Mouse (Mus musculus): Measurements from ENCODE around the gene Sept9.
A peak's percentile ranks its signal among the peaks of the same experiment; 100 is the strongest.
"Not testable (repeated sequence)": the region's sequence is repeated elsewhere in the genome, so short reads cannot be mapped to it uniquely, and the experiment has no call there.

Gene Sept9

DNA sequence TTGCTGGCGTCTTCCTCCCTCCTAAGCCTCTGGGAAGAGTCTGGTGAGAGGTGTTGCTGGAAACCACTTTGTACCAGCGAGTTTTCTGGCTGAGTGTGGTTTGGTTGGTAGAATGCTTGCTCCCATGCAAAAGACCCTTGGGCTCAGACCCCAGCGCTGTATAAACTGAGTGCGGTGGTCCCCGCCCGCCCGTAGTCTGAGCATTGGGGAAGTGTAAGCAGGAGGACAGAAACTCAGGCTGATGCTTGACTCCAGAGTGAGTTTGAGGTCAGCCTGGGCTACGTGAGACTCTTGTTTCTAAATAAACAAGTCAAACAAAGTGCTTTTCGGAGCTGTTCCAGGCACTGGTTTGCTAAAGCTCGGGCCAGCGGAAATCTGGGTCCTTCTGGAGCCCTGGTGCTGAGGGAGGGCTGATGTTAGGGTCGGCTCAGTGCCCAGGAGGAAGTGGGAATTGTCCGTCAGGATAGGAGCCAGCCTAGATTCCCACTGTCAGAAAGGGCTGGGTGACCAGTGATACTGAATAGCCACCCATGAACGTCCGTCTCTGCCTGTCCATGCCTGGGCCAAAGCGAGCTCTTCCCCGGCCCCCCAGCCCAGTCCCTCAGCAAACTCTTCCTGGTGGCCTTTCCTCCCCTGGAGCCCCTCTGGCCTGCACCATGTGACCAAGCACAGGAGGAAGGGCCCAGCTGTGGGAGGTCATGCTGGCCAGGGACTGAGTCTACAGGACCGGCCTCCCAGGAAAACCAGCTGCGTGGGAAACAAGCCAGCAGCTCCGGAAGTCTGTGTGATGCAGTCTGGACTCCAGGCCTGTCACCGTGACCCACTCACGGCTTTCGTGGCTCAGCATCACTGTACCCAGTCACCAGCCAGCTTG is 112.8 kb downstream of the Sept9 start:
- ATAC-seq (ENCODE audit: low TSS enrichment) = no peak

DNA sequence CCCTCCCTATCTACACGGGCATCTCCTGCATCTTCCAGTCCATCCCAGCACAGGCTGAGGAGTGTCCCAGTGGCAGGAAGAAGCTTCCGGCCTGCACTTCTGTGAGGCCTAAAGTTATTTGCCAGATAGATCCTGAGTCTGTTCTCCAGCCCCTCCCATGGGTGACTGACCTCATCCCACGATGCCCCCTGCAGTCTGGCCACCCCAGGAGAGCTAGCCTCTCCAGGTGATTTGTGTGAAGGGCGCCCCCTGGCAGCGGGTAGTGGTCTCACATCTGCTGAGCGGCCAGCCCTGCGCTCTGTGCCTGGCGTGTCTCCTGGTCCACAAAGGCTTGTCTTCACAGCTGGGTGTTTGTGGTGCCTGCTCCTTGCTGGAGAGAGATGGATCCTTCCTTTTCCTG is 113.5 kb downstream of the Sept9 start:
- ATAC-seq (ENCODE audit: low TSS enrichment) = no peak

DNA sequence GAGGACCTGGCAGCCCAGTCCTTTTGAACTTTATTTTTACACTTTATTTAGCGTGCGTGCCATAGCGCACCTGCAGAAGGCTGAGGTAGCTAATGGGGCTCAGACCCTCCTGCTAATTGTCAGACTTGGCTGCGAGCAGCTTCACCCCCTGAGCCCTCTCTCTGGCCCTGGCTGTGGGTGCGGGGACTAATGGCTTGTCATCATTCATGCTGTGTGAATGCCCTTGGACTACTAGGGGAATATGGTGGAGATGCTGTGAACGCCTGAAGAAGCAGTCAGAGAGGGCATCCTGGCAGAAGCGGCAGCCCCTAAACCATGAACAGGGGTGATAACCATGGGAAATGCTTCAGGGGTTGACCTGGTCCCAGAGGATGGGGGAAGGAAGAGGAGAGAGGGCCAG is 114.0 kb downstream of the Sept9 start:
- ATAC-seq (ENCODE audit: low TSS enrichment) = no peak

DNA sequence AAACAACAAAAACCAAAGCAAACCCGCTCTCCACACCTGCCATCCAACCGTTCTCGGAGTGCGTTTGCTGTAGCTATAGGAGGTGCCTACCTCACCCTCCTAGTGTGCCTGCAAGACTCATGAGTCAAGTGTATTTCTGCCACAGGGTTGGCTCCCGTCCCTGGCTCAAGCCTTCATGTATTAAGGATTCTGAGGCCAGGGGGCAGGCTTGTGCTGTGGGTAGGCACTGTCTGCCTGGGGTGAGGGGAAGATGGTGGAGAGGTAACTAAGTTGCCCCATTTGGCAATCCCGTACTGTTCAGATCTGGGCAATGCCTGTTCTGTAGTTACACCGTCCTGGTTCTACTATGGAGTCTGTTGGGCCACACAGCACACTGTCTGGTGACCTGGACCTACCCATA is 114.6 kb downstream of the Sept9 start:
- no peak for ATAC-seq (ENCODE audit: low TSS enrichment)

DNA sequence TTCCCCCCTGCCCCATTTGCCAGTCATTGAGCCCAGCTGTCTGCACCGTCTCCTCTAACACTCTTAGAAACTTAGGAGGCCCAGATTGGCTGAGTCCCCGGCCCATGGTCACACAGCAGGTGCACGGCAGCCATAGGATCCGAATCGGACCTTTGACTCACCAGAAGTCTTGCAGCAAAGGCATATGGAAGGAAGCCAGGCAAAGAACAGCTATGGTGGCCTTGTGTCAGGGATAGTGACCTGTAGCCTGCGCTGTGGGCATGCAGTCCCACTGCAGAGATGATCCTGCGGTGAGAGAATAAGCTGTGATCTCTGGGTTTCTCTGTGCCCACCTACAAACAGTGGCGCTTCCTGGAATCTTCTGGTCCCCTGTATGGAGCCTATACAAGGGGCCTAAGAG is 115.1 kb downstream of the Sept9 start:
- no peak for ATAC-seq (ENCODE audit: low TSS enrichment)

DNA sequence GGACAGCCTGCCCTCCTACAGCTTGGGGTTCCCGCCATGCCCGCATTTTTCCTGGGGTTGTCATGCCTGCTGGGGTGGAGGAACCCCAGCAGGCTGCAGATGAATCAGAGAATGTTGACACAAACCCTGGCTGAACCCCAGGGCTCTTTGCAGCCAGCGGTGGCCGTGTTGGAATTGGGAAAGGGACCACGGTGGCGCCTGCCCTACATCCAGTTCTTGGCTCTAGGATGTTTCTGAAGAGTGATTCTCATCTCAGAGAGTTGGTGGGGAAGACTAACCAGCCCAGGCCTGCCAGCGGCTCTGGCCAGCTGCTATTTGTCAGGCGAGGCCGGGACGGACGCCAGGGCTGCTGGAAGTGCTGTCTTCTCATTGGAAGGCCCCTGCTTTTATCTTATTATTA is 115.8 kb downstream of the Sept9 start:
- ATAC-seq (ENCODE audit: low TSS enrichment) = no peak

DNA sequence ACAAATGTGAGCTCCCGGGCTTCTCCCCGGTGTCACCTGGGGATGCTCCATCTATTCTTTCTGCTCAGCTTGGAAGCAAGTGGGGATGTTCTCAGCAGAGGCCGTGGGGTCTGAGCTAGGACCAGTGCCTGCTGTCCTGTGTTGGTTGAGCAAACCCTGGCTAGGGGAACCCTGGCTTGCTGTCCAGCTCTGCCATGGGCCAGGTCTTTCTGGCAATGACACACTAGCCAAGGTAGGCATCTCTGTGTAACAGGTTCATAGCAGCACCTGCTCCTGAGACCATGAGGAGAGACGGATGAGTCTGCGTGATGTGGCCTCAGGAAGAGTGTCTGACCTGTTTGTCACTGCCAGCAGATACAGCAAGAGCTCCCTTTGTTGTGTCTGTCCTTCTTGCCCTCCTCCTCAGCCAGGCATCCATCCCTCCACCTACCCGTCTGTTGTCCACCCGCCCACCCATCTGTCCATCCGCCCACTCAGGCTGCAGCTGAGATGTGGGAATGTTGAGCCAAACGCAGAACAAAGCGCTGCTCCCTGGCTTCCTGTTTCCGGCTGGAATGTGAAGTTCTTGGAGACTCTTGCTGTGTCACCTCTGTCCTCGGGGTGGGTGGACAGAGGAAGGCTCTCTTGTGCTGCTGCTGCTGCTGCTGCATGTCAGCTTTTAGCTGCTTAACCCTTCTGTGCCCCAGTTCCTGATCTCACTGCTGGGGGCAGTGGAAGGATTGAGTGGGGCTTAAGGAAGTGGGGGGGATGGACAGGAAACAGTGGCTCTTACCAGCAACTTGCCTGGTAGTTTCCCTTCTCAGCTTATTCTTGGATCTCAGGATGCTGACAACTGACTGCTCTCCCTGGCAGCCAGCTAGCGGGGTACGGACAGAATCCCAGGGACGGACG is 117.2 kb downstream of the Sept9 start:
- ATAC-seq (ENCODE audit: low TSS enrichment) = peak; percentile 31; the same call in 1 of the 2 replicates

DNA sequence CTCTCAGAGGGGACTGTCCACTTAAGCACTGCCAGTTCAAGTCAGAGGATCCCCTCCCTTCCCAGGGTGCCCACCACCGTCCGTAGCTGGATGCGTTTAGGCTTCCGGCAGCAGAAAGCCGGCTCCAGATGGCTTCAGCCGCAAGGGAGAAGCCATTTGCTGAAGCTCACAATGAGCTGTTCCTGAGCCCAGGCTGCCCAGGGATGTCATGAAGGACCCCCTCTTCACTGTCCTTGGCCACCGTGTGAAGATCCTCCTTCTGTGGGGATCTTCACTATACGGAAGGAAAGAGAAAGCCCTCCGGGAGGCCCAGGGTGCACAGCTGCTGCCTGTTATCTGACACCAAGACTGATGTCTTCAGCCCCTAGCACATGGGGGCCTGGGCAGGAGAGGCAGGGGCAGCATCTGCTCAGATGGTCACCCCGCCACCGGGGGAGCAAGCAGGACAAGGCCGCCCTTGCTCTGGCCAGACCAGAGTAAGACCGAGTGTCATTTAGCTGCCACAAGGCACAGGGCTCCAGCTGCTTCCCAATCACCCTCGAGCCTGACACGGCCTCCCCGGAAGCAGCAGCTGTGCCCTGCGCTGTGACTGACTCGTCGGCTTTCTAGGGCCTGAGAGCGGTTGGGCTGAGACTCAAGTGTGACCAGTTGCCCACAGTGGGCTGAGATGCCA is 118.1 kb downstream of the Sept9 start:
- ATAC-seq (ENCODE audit: low TSS enrichment) = peak; percentile 4; the same call in 1 of the 2 replicates

DNA sequence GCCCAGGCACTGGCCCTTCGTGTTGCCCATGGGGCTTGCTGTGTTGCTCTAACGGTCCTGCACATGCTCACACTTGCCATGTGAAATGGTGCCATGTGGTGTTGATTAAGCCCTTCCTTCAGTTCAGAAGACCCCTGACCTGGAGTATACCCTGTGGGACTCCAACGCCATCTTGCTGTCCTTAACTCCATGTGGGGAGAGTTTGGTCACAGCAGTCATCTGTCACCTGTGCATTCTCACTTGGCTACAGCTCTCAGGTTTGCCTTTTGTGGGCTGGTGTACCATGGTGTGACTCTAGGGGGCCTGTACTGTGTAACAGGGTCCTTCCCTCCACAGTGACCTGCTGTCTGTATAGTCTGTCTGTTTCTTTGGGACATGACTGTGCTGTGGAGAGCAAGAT is 118.7 kb downstream of the Sept9 start:
- no peak for ATAC-seq (ENCODE audit: low TSS enrichment)

DNA sequence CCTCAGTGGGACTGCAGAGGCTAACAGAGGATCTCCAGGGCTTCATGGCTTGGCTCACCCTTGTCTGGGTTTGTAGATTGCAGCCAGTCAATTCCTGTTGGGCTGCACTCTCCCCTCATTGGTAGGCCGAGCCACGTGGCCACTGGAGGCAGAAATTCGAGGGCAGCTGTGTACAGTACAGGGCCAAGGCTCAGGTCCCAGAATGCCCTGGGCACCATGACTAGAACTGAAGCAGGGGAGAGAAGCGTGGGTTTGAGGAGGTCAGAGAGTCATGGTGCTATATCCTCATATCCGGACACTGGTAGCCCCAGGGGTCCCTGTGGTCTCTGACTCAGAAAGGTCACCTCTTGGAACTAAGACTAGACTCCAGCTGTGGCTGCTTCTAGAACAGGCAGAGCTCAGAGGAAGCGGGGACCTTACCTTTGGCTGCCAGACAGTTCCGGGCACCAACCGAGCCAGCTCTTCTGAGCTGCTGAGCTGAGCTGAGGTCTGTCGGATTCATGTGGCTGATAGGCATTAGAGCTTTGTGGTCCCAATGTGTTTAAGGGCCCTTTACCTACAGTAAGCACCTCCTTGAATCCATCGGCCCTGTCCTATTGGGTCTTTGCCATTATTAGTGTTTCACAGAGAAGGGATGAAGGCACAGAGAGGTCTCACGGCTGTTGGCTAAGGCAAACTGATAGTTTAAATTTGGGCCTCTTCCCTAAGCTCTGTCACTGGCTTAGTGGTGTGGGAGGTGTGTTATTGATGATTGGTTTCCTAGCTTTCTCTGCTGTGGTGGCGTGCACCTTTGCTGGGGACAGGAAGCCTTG is 119.5 kb downstream of the Sept9 start:
- ATAC-seq (ENCODE audit: low TSS enrichment) = no peak

DNA sequence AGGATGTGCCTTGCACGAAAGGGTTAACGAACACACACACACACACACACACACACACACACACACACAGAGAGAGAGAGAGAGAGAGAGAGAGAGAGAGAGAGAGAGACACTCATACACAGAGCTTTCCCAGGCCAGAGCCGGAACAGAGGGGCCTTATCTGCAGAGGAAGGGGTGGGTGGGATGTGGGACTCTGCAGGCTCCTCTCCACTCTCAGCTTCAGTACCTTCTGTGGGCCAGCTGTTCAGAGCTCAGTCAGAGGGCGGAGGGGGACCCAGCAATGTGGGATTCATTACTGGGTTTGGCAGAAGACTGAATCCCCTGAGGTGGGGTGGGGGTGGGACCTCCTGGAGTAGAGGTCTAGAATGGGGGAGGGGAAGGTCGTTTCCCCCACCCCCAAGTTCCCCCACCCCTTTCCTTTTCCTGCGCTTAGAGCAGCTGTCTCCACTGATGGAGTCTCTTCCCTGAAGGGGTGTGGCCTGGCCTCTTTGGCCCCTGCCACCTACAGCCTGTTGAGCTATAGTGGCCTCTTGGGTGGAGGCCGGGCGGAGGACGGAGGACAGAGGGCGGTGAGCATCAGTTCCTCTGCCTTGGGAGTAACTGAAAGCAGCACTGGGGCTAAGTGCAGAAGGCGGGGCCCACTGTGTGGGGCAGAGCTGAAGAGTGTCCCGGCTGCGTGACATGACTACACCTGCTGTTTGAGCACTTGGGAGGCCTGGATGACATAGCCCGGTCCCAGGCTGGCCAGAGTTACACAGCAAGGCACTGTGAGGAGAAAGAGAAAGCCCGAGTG is 120.3 kb downstream of the Sept9 start:
- no peak for ATAC-seq (ENCODE audit: low TSS enrichment)

DNA sequence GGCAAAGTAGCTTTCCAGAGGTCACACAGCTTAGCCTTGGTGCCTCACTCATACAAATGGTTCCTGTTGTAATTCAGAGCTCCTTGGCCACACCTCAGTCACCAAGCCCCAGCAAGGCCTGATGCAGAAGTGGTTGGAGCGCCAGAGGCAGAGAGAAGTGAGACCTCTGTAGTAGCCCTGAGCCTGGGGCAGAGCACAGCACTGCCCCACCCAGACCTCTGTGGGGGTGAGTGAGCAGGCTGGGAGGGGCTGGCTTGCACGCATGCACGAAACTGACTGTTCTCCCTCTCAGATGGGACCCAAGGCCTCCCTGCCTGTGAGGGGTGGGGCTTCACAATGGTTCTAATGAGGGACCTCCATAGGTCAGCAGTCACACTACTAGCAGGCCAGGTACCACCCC is 121.0 kb downstream of the Sept9 start:
- no peak for ATAC-seq (ENCODE audit: low TSS enrichment)

DNA sequence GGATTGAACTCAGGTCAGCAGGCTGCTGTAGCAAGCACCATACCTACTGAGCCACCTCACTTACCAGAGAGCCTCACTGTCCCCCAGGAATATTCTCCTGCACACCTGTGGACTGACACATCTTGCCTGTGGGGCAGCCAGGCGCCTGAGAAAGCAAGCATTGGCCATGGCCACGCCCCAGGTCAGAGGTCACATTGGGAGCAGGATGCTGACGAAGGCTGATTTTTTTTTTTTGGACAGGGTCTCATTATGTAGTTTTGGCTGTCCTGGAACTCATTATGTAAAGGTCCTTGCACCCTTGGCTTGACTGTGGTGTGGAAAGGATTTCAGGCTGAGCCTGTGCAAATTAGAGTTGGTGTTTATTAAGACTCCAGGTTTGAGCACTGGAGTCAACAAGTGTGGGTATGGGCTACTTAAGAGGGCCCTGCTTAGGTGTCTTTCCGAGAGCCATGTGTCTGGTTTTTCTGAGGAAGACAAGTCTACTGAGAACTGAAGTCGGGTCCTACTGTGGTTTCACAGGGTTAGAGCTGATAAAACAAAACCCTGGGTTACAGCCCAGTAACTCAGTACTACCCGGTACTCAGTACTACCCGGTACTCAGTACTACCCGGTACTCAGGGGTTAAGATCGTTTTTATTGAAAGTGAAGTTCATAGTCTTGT is 122.0 kb downstream of the Sept9 start:
- ATAC-seq (ENCODE audit: low TSS enrichment) = no peak

DNA sequence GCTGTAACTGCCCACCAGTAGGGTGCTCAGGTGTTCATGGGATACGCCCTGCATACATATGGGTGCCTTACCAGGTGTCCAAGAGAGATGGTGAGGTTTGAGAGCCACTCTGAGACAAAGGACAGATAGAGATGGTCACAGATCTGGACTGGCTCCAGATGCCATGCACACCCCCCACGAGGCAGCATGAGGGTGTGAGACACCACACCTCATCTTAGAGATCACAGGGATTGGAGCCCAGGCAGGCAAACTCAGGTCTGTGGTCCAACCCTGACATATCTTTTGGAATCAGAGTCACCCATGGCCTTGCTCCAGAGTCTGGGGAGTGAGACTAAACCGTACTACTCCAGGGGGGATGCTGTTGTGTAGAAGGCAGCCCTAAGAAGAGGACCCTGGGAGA is 122.8 kb downstream of the Sept9 start:
- no peak for ATAC-seq (ENCODE audit: low TSS enrichment)

DNA sequence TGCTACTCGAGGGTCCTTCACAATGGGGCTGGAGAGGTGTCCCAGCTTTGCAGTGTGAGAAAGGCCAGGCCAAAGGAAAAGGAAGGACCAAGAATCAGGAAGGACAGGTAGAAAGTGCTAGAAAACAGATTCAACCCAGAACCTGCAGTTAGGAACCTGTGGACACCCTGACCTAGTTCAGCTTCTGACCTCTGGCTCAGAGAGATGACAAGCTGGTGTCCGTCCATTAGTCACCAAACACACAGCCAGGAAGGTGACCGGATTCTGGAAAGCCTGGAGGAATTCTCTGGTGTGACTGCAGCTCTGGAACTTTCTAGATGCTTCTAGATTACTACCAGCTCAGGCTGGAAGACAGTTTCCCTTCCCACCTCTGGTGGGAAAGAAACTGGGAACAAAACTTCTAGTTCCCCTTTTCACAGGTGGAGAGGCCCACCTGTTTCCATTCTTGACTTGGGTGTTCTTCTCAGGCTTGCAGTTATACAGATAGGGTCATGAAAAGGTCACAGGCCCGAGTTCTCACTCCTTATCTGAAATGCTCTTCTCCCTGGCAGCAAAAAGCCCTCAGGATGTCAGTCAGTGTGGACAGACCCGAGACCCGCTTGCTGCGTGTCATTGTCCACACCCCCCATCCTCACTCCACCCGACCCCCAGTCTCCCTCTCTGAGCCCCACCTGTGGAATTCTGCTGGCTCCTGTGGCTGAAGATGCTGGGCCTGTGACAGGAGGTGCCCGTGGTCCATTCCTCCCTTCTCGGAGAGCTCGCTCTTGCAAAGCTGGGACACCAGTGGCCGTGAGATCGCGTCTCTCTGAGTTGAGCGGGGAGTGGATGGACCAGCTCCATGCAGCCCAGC is 123.5 kb downstream of the Sept9 start:
- no peak for ATAC-seq (ENCODE audit: low TSS enrichment)

DNA sequence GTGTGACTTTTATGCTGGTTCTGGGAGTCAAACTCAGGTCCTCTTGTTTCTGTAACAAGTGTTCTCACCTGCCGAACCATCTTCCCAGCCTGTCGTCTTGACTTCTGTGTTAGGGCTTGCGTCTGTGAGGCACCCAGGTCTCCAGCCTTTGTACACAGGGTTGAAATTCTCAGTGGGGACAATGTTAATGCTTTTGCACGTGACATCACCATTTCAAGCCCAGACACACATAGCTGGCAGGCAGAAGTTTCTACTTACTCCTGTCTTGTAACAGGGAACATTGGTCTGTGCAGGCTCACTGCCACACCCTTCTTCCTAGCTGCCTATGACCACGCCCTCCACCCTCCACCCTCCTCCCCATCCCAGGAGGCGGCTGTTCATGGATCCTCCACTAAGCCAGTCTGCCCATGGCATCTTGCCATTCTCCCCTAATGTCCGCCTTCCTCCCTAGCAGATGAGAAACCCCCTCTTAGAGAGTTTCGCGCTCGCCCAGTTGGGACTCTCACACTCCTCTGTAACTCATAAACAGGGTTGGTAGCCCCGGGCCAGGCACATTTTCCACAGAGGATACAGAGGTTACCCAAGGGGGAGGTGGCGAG is 124.6 kb downstream of the Sept9 start:
- ATAC-seq (ENCODE audit: low TSS enrichment) = no peak

DNA sequence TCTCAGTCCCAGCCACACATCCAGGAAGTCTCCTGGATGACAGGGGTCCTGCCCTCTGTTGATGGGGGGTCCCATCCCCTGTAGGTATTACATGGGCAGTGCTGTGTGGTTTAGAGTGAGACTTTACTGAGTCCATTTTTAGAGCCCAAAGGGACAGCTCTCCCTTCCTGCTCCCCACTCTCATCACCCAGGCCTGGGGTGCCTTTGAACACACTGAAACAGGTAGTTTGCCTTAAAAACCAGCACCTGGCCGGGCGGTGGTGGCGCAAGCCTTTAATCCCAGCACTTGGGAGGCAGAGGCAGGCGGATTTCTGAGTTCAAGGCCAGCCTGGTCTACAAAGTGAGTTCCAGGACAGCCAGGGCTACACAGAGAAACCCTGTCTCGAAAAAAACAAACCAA is 125.3 kb downstream of the Sept9 start:
- ATAC-seq (ENCODE audit: low TSS enrichment) = not testable (repeated sequence)

DNA sequence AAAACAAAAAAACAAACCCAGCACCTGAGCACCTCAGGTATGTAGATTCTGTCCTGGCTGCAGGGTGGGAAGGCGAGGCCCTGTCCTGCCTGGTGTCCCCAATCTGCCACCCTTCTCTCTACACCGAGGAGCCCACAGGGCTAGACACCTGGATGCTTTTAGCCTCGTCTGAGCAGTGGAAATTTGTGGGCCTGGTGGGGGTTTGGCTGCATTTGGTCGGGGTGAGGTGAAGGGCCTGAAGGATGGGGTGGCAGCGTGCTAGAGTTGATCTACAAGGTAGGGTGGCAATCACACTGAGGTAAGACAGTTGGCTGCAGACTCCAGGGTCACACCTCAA is 125.6 kb downstream of the Sept9 start:
- ATAC-seq (ENCODE audit: low TSS enrichment) = no peak

All from frontal cortex, adult (tissue).